Mouse (Mus musculus) brain, embryonic 14.5 days (tissue): ENCODE results near the gene Tmem229b.

Source experiments
- CTCF ChIP-seq: fragments of 200-500 bp; IDR thresholded peaks from 2 replicates; pipeline ENCODE4 v1.5.1; 2012; ENCODE audit warnings: inconsistent platforms, mild to moderate bottlenecking, moderate library complexity, borderline replicate concordance; ENCODE audit not compliant: insufficient read depth, insufficient read length; ENCODE audit errors: extremely low read depth
- POLR2A ChIP-seq: fragments of 200-500 bp; IDR thresholded peaks from 2 replicates; pipeline ENCODE4 v1.6.1; 2012; ENCODE audit warnings: mild to moderate bottlenecking, inconsistent platforms, borderline replicate concordance; ENCODE audit not compliant: poor library complexity, insufficient read depth, insufficient read length, severe bottlenecking; ENCODE audit errors: extremely low read depth

GRCm38 (mm10) chr12:78929900-78930299 lies 77.5 kb downstream of the Tmem229b start:
- TF ChIP-seq CTCF: no peak
- TF ChIP-seq POLR2A: no peak
